Mouse (Mus musculus) left cerebral cortex, postnatal 4 days (tissue): ENCODE measurements around the gene Smyd2. TPM values are rescaled to one million over a fixed set of nuclear protein-coding genes. Genes with fewer than 3 reads are reported as not detected.
A peak's percentile ranks its signal among the peaks of the same experiment; 100 is the strongest.

ENCODE experiments used
- DNase-seq: peaks from one replicate; pipeline ENCODE4 v3.0.0-alpha.2; 2022
- intact Hi-C: fragments of 180-260 bp; cut with DNase I; formaldehyde crosslinking; loops from one replicate; pipeline ENCODE4 v1.15.1; 2025
- total RNA-seq, 2 experiments: library from RNA; stranded (reverse); gene quantifications; 2 replicates each; pipeline ENCODE4 v1.2.3; 2021

Gene Smyd2
- 100 to 1,000 TPM; 120 to 128 TPM for total RNA-seq

DNA sequence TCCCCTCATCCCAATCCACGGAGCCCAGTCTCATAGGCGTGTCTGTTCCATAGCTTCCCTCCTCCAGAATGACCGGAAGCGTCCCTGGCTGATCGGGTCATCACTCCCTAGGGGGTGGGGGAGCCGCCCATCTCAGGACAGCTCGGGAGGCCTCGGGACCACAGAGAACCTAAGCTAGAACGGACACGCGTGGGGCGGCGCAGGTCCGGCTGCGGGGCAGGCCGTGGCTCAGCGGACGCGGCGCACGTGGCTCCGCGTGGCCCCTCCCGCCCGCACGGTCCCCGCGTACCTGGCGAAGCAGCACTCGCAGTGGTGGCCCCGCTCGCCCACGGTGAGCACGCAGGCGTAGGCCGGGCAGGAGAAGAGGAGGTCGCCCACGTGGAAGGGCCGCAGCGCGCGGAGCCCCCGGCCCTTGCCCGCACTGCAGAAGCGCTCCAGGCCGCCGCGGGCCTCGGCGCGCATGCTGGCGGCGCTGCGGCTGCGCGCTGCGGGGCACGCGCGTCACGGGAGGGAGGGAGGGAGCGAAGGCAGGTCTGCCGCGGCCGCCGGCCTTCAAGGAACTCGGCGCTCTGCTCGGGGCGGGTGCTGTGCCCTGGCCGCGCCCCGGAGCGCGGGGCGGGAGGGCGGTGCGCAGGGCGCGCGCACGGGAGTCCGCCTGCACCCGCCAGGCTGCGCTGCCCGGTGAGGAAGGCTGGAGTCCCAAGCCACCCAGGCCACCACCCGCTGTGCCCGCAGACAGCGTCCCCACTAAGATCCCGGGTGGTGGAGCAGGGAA is at the start of gene Smyd2:
Gene Smyd2, minus strand, starts transcription at position 546 of the 775 bp plus-strand sequence.
- intact Hi-C loops = loop anchor here (5.0 kb wide), 1 partner anchor 220 kb away; no protein-coding TSS in a partner anchor
- DNase-seq = peak; percentile 57

DNA sequence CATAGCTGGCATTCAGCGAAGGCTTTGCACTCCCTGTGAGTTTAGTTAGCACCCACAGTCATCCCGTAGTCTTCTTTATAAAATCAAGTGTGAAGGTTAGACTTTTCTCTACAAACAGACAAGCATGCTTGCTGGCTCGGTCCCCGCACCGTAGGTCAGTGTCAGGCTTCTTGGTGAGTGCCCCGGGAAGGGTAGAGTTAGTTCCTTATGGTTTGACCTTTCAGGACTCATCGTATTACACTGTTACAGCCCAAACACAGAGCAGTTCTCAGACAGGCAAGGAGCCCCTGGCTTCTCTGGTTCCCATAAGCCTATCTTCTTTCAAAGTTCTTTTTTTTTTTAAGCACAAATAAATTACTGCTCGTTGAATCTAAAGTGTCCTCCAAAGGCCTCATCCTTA is 48.2 kb upstream of the Smyd2 start:
- no peak for DNase-seq
- intact Hi-C loops = loop anchor here (5.0 kb wide), 1 partner anchor 83 kb away; no protein-coding TSS in a partner anchor

DNA sequence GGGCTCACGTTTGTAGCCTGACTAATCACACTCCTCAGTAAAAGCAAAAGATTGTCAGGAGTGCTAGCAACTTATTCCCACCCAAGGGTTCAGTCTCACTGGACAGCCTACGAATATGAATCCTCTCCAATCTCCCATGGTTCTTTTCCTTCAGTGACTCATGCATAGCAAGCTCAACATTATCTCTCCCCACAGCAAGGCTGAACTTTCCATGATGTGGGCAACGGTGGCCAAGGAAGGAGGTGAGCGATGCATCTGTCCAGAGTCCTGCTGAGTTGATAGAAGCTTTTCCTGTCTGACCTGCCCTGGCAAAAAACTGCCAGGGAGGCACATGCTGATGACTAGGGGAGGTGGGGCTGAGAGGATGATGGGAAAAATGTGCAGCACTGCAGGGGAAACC is 45.9 kb upstream of the Smyd2 start:
- intact Hi-C loops = no loop called here
- DNase-seq = no peak

DNA sequence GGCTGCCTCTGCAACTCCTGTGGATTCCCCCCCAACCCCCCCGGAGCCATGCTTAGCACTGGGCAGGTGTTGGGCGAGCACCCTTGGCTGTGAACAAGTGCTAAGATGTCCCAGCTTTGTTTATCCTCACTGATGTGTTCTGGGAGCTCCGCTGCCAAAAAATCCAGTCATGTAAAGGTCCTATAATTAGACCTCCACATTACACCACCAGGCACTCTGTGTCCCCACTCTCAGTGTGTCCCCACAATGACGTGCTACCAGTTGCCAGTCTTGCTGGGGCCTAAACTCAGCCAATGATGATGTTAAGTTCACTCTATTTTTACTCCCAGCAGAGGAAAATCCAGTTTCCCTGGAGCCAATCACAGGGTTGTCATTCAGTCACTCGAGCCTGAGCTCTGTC is 38.3 kb upstream of the Smyd2 start:
- intact Hi-C loops = no loop called here
- no peak for DNase-seq

DNA sequence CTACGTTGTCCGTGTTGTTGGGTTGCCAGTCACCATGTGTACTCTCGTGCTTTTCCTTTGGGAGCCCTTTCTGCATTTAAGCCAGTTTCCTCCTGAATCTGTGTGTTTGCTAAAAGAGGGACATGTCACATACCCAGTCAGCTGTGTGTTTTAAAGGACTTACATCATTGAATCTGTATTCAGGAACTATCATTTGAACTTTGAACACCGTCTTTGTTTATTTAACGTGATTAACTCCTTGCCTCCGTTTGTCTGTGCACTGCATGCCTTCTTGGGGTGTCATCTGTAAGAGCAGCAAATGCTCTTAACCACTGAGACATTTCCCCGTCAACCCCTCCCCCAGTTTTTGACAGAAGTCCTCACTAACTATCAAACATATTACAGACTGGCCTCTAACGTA is 37.6 kb upstream of the Smyd2 start:
- no peak for DNase-seq
- intact Hi-C loops = no loop called here

DNA sequence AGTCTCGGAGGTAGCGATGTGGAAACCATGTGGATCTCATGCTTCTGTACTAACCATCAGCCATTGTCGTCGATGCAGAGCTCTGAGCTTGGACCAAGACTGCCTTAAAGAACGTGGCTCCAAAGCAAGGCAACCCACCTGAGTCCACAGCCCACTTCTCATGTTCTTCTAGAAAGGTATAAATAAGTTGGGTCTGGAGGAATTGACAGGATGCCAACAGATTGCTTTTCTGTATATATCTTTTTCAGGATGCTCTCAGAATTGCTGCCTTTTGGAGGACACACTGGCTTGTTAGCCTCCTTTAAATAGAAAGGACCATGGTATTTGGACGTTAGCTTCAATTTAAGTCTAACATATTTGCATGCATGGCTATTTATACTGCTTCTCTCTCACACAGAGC is 29.7 kb upstream of the Smyd2 start:
- intact Hi-C loops = no loop called here
- no peak for DNase-seq

DNA sequence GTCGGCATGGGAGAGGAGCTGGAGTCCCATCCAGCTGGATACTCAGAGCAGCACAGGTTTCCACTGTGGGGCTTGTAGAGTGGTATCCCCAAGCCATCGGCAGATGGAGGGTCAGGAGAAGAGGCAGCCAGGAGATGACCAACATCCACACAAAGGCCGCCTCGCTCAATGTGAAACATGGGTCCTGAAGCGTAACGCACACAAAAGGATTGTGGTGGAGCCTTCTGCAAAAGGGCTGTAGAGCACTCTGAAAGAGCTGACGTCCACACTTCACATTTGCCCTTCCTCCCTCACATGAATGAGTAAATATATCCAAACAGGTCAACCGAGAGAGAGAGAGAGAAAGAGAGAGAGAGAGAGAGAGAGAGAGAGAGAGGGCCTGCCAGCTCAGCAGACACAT is 25.2 kb upstream of the Smyd2 start:
- DNase-seq = no peak
- intact Hi-C loops = no loop called here

DNA sequence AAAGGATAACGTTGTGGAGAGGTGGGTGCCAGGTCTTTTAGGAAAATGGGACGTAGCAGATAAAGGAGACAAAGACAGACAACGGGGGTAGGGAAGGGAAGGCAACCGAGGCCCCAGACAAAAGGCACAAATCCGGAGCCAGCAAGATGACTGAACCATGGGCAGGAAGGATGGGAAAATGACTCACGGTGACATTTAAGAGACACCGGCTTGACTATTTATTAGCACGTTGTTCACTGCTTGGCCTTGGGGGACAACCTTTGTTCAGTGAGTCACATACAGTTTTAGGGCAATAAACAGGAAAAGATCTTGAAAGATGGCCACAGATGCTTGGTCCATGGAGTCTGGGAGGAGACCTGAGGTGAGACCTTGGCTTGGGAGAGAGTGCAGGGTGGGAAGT is 24.0 kb upstream of the Smyd2 start:
- DNase-seq = no peak
- intact Hi-C loops = no loop called here

DNA sequence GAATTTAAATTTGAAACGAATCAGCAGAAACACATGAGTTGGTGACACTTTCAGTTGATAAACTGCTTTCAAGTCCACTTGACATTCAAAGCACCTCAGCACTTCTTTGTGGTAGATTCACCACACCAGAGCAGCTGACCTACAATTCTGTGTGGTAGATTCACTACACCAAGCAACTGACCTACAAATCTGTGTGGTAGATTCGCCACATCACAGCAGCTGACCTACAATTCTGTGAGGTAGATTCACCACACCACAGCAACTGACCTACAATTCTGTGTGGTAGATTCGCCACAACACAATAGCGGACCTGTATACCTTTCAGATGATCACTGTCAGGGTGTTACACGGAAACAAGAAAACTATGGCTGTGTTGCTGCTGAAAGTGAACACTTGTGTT is 19.6 kb upstream of the Smyd2 start:
- intact Hi-C loops = no loop called here
- DNase-seq = no peak

DNA sequence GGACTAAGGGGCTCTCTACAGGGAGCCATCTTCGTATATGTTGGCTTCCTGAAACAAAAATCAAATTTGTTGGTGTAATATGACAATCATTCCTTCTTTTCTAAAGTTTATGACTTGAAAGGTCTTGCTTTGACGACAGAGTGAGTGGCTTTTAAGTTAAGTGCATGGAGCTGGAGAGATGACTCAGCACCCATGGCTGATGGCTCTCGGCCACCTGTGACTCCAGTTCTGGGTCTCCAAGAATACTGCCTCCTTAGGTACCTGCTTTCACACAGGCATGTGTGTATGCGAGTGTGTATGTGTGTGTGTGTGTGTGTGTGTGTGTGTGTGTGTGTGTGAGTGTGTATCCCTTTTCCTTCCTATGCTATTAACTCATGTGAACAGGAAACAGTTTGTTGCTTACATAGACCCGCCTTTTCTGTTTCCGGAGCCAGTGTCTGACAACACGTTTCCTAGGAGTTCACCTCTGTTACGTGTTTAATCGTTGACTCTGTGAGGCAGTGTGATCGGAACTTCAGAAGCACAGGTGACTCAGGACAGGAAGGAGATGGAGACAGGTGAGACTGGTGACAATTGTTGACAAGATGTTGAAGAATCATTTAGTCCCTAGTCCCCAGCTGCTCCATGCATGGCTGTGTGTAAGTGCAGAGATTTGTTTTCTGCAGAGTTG is 14.4 kb upstream of the Smyd2 start:
- DNase-seq = no peak
- intact Hi-C loops = no loop called here

DNA sequence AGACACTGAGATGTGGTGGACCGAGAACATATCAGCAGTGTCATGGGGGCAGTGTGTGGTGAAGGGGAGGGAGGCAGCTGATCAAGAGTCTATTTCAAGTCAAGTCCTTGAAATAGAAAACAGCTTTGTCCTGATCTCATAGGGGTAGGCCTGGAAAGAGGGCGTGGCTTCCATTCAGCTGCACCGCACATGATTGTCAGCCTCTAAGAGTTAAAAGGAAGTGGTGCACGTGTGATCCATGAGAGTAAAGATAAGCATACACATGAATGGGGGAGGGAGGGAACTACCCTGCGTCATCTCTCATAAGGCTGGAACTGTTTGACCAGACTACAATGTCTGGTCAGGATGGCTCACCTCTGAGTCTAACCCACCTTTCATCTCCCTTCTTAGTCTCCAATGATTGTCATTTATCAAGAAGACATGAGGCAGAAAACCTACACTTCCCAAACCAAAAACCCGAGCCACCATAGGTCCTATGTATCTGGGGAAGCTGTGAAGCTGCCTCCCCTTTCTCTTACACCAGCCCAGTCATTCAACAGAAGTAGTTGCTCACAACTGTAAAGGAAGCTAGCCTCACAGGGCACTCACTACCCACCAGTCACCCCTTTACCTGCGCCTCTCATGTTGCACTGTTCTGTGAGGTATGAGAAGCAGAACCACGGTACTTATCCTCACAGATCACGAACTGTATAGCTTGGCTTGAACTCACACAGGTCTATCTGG is 11.5 kb upstream of the Smyd2 start:
- intact Hi-C loops = no loop called here
- no peak for DNase-seq

DNA sequence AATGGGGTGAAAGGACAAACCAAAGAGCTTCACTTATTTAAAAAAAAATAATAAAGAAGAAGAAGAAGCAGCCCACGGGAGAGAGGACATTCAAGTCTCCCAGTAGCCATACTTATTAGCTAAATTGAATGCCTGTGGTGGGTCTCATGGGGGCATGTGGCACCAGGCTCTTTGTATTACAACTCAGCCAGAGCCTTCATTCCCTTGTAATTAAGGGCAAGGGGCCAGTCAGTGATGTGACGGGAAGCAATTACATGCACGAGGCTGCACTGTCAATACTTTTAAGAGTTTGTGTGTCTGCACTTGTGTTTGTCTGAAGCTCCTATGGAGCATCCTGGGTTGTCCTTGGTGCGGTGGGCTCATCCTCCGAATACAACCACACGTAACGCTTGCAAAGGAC is 10.8 kb upstream of the Smyd2 start:
- no peak for DNase-seq
- intact Hi-C loops = no loop called here

DNA sequence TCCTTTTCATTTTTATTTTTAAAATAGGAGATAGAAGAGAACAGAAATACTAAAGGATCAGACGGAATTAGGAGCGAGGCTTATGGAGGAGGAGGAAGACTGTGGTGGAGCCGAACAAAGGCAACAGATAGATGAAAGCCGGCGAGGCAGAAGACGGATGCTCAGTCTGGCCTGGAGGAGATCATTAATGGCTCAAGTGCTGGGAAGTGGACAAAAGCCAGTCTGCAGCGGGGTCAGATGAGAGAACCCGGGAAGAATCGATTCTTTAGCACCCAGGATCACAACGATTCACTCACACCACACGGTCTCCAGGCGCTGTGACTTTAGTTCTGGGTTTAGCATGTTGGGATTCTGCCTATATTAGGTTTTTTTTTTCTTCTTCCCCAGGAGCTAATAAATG is 10.0 kb upstream of the Smyd2 start:
- DNase-seq = no peak
- intact Hi-C loops = no loop called here

DNA sequence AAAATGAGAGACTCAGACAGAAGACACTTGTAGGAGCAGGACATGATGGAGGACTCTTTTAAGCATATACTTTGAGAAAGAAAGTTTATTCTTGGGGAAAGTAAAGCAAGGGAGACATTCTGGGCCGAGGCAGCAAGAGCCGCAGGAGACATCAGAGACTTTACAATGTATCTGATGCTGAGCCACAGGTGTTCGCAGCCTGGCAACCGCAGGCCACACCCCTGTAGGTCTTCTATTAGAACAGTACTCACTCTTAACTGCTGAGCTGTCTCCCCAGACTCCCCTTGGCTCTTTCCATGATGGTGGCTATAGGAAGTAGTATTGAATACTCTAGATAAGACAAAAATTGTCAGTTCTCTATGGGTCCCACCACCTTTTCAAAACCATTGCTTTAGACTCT is 7.7 kb upstream of the Smyd2 start:
- intact Hi-C loops = no loop called here
- no peak for DNase-seq

DNA sequence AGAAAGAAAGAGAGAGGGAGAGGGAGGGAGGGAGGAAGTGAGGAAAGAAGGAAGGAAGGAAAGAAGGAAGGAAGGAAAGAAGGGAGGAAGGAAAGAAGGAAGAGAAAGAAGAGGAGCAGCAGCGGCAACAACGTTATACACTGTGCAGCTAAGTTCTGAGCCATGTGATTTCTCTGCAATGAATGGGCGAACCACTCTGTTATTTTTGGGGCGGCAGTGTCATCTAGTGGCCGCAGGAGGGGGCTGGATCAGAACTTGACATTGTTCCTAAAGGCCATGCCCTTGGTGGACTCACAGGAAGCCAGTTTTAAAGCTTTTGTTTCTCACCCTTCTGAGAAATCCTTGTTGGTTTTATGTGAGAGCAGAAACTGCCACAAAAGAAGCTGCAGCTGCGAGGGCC is 5.5 kb upstream of the Smyd2 start:
- intact Hi-C loops = no loop called here
- peak; percentile 59 for DNase-seq

DNA sequence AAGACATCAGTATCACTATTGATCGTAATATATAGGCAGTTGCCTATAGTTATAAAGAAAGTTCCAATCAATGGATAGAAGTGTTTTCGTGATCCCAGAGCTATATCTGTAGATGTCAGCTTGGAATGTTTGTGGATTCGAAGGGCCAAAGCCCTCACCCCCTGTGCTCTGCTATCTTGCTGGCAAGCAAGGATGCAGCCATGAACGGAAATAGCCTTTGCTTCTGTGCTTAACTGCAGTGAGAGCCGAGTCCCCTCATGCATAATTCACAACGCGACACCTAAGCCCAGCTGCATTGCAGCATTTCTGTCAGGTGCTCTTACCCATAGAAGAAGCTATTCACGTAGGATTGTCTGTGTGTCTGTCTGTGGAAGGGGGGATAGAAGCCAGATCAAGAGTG is 4.1 kb upstream of the Smyd2 start:
- intact Hi-C loops = no loop called here
- no peak for DNase-seq

DNA sequence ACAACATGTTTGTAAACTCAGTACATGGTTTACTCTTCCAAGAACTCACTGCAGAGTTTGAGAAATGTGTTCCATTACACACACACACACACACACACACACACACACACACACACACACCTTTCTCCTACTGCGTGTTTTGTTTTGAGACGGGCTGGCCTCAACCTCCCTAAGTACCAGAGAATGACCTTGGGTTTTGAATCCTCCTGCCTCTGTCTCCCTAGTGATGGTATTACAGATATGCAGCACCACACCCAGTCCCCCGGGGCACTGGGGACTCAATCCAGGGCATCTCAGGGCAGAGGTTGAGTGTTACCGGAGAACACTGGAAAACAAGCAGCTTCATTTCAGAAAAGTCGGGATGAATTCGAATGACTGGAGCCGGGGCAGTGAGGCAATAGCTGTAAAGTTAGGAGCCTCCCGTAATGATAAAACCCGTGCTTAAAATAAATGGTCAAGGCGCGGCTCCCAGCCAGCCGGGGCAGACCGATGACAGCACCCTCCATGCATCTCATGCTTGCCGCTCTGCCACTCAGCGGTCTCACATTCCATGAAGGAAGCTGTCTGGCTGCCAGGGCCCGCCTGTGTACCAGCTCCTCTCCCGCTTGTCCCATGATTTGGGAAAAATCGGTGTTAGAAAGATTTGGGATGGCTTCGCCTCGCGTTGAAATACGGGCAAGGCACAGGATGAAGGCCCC is 1.9 kb upstream of the Smyd2 start:
- intact Hi-C loops = loop anchor here (5.0 kb wide), 1 partner anchor 222 kb away; no protein-coding TSS in a partner anchor
- DNase-seq = no peak

DNA sequence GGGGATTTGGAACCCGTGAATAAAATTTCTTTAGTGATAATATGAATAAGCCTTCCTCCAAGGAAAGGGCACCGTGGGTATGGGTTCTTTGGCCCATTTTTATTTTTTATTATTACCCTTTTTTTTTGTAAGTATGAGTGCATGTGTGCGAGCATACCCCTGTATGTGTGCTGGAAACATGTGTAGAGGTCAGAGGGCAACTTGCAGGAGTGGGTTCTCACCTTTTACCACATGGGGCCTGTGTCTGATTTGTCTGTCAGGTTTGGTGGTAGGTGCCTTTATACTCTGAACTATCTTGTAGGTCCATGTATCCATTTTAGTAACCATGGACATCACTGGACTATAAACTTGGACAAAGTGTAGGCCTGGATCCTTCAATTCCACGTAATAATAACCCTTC is 994 bp upstream of the Smyd2 start:
- intact Hi-C loops = loop anchor here (5.0 kb wide), 1 partner anchor 221 kb away; no protein-coding TSS in a partner anchor
- no peak for DNase-seq

DNA sequence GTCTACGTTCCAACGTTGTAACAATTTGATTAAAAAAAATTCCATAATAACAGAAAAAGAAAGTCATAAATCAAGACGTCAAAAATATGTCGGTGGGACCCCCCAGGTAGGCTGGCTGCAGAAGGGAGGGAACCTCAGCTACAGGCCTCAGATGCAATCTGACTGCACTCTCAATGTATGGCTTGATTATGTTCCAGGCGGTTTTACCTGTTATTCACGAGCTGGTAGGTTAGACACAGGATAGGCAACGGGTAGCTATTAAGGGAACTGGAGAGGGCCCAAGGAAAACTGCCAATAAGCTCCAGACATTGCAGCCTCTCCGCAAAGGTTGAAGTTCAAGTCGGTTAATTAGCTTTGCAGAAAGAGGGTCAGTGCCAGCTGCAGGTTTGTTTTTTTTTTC is 558 bp upstream of the Smyd2 start:
- intact Hi-C loops = loop anchor here (5.0 kb wide), 1 partner anchor 220 kb away; no protein-coding TSS in a partner anchor

DNA sequence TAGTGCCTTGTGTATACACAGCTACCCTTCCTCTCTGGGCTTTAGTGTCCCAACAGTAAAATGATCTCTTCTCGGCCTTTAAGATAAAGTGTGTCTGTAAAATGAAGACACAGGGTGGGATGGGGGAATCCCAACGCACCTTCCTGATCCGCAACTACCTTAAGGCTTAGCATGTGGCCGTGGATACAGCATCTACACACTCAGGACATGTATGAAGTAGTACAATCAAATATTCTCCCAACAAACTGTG is 670 bp downstream of the Smyd2 start:
- intact Hi-C loops = loop anchor here (5.0 kb wide), 1 partner anchor 219 kb away; no protein-coding TSS in a partner anchor
- DNase-seq = no peak

More for the DNA sequence above, 558 bp upstream of the Smyd2 start:
- DNase-seq = no peak
